Mouse (Mus musculus): ENCODE data around the gene Uvrag.
"Not testable (repeated sequence)": the region's sequence is repeated elsewhere in the genome, so short reads cannot be mapped to it uniquely, and the experiment has no call there.

The Uvrag gene

GRCm38 (mm10) chr7:99097781-99098180 lies 43.2 kb downstream of the Uvrag start:
- no peak for DNase-seq (ENCODE audit: low spot score)

GRCm38 (mm10) chr7:99097128-99097527 lies 43.8 kb downstream of the Uvrag start:
- DNase-seq (ENCODE audit: low spot score) = no peak

- no peak for DNase-seq (ENCODE audit: low spot score)
Measured at GRCm38 (mm10) chr7:99095191-99095590, 45.8 kb downstream of the Uvrag start.

- DNase-seq (ENCODE audit: low spot score) = no peak
Measured at GRCm38 (mm10) chr7:99094336-99094735, 46.6 kb downstream of the Uvrag start.

GRCm38 (mm10) chr7:99091915-99092645 lies 48.9 kb downstream of the Uvrag start:
- DNase-seq (ENCODE audit: low spot score) = no peak

- DNase-seq (ENCODE audit: low spot score) = no peak
Measured at GRCm38 (mm10) chr7:99089716-99090115, 51.2 kb downstream of the Uvrag start.

GRCm38 (mm10) chr7:99088576-99089346 lies 52.2 kb downstream of the Uvrag start:
- no peak for DNase-seq (ENCODE audit: low spot score)

- DNase-seq (ENCODE audit: low spot score) = no peak
Measured at GRCm38 (mm10) chr7:99087581-99087980, 53.4 kb downstream of the Uvrag start.

GRCm38 (mm10) chr7:99086646-99087443 lies 54.1 kb downstream of the Uvrag start:
- DNase-seq (ENCODE audit: low spot score) = no peak

GRCm38 (mm10) chr7:99085249-99085648 lies 55.7 kb downstream of the Uvrag start:
- DNase-seq (ENCODE audit: low spot score) = no peak

GRCm38 (mm10) chr7:99079522-99079921 lies 61.4 kb downstream of the Uvrag start:
- peak; percentile 45 for DNase-seq (ENCODE audit: low spot score)

GRCm38 (mm10) chr7:99078805-99079204 lies 62.1 kb downstream of the Uvrag start:
- DNase-seq (ENCODE audit: low spot score) = no peak

GRCm38 (mm10) chr7:99077234-99077633 lies 63.7 kb downstream of the Uvrag start:
- no peak for DNase-seq (ENCODE audit: low spot score)

- DNase-seq (ENCODE audit: low spot score) = no peak
Measured at GRCm38 (mm10) chr7:99075101-99075500, 65.8 kb downstream of the Uvrag start.

- DNase-seq (ENCODE audit: low spot score) = no peak
Measured at GRCm38 (mm10) chr7:99073734-99074372, 67.1 kb downstream of the Uvrag start.

GRCm38 (mm10) chr7:99067710-99068109 lies 73.2 kb downstream of the Uvrag start:
- no peak for DNase-seq (ENCODE audit: low spot score)

GRCm38 (mm10) chr7:99065920-99066319 lies 75.0 kb downstream of the Uvrag start:
- DNase-seq (ENCODE audit: low spot score) = no peak

GRCm38 (mm10) chr7:99065391-99065831 lies 75.5 kb downstream of the Uvrag start:
- DNase-seq (ENCODE audit: low spot score) = no peak

GRCm38 (mm10) chr7:99064795-99065194 lies 76.1 kb downstream of the Uvrag start:
- DNase-seq (ENCODE audit: low spot score) = no peak

GRCm38 (mm10) chr7:99062263-99062662 lies 78.7 kb downstream of the Uvrag start:
- not testable (repeated sequence) for DNase-seq (ENCODE audit: low spot score)

GRCm38 (mm10) chr7:99061056-99061680 lies 79.8 kb downstream of the Uvrag start:
- no peak for DNase-seq (ENCODE audit: low spot score)

- DNase-seq (ENCODE audit: low spot score) = no peak
Measured at GRCm38 (mm10) chr7:99060476-99060875, 80.5 kb downstream of the Uvrag start.

Data from layer of hippocampus, adult 9-10 months (tissue).